Mouse (Mus musculus) midbrain, embryonic 11.5 days (tissue): ENCODE data around the gene Mndal. TPM values are rescaled to one million over a fixed set of nuclear protein-coding genes. Genes with fewer than 3 reads are reported as not detected.
"Not testable (repeated sequence)": the region's sequence is repeated elsewhere in the genome, so short reads cannot be mapped to it uniquely, and the experiment has no call there.

Experiments
- ATAC-seq: fragments of 200-750 bp; cut with Nextera tagmentation; 2 replicates; pipeline ENCODE4 v1.8.0; 2017; ENCODE audit warnings: moderate TSS enrichment, moderate library complexity; ENCODE audit not compliant: low FRiP score
- DNase-seq: peaks from one replicate; pipeline ENCODE4 v3.0.0; 2015; ENCODE audit warnings: low spot score; ENCODE audit errors: missing footprints
- H3K27ac ChIP-seq: fragments of 300-500 bp; sonication (generic); 2 replicates; pipeline ENCODE4 v1.5.1; 2014; ENCODE audit warnings: low read depth, low read length
- H3K27me3 ChIP-seq: fragments of 300-500 bp; sonication (generic); 2 replicates; pipeline ENCODE4 v1.6.1; 2014; ENCODE audit warnings: mild to moderate bottlenecking, low read length, moderate library complexity, mixed read lengths; ENCODE audit not compliant: control insufficient read depth, insufficient read depth
- H3K36me3 ChIP-seq: fragments of 300-500 bp; sonication (generic); 2 replicates; pipeline ENCODE4 v1.6.1; 2014; ENCODE audit warnings: mild to moderate bottlenecking, low read length, moderate library complexity, mixed read lengths; ENCODE audit not compliant: control insufficient read depth, insufficient read depth
- H3K4me1 ChIP-seq: fragments of 300-500 bp; sonication (generic); 2 replicates; pipeline ENCODE4 v1.6.1; 2014; ENCODE audit warnings: low read length; ENCODE audit not compliant: control insufficient read depth, insufficient read depth
- H3K4me2 ChIP-seq: fragments of 300-500 bp; sonication (generic); 2 replicates; pipeline ENCODE4 v1.6.1; 2014; ENCODE audit warnings: mild to moderate bottlenecking, moderate library complexity
- H3K4me3 ChIP-seq: fragments of 300-500 bp; sonication (generic); 2 replicates; pipeline ENCODE4 v1.5.1; 2014; ENCODE audit warnings: low read depth, low read length
- H3K9ac ChIP-seq: fragments of 300-500 bp; sonication (generic); 2 replicates; pipeline ENCODE4 v1.6.1; 2014; ENCODE audit warnings: low read length
- H3K9me3 ChIP-seq: fragments of 300-500 bp; sonication (generic); 2 replicates; pipeline ENCODE4 v1.6.1; 2016; ENCODE audit warnings: low read length; ENCODE audit not compliant: control insufficient read depth
- WGBS: fragments of 180-500 bp; shearing (Covaris S2); extraction: QIAGEN DNeasy Blood & Tissue Kit; methylation state at CpG from one replicate; pipeline ENCODE4 v1.1.7; 2014; 5-methylcytosine and 5-hydroxymethylcytosine counted together
- polyA plus RNA-seq: library from polyadenylated mRNA; unstranded; fragments of >200 nt; fragmentation: Nextera tagmentation; extraction: Ambion mirVana; gene quantifications from 2 replicates; pipeline ENCODE4 v1.2.1, GENCODE M21; 2014

The Mndal gene
- polyA plus RNA-seq, 1 experiment from 2014 or later, result 0.36 TPM

DNA sequence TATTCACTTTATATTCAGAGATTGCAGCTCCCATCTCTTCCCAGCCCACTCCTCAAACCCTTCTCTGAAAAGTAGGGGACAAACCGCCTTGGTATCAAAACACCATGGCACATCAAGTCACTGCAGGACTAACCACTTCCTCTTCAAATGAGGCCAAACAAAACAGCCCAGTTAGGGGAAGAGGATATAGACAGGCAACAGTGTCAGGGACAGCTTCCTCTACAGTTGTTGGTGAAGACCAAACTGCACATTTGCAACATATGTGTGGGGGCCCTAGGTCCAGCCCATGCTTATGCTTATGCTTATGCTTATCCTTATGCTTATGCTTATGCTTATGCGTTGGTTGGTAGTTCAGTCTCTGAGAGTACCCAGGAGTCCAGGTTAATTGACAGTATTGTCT is 133.0 kb downstream of the Mndal start:
- not testable (repeated sequence) for H3K4me3 ChIP-seq, H3K9me3 ChIP-seq, ATAC-seq, H3K4me1 ChIP-seq, H3K36me3 ChIP-seq, H3K27ac ChIP-seq, H3K27me3 ChIP-seq, DNase-seq, H3K4me2 ChIP-seq, H3K9ac ChIP-seq
- WGBS, result 85% methylated on average over 2 of the region's 2 CpGs

DNA sequence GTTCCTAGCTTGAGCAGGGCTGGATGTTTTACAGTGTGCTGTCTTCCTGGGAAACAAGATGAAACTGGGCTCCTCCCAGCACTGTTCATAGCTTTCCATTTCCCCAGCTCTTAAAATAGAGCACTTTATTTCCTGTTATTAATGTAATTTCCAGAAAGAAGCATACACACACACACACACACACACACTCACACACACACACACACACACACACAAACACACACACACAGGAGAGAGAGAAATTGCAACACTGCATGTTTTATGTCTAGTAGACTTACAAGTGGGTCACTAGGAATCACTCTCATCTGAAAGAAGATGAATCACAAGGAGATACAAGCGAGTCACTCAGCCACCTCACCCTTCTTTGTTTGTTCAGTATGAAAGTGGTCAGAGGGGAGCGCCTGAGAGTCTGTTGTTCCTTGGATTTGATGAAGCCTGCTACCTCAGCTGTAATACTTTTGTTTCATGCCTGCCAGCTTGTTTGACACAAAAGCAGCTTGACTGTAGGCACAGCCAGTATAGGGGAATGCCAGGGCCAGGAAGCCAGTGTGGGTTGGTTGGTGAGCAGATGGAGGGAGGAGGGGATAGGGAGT is 139.5 kb downstream of the Mndal start:
- H3K9ac ChIP-seq, DNase-seq, ATAC-seq, H3K27me3 ChIP-seq, H3K9me3 ChIP-seq, H3K36me3 ChIP-seq, H3K4me2 ChIP-seq, H3K4me3 ChIP-seq, H3K27ac ChIP-seq, H3K4me1 ChIP-seq: not testable (repeated sequence)
- WGBS, result 66% methylated on average over 2 of the region's 2 CpGs

DNA sequence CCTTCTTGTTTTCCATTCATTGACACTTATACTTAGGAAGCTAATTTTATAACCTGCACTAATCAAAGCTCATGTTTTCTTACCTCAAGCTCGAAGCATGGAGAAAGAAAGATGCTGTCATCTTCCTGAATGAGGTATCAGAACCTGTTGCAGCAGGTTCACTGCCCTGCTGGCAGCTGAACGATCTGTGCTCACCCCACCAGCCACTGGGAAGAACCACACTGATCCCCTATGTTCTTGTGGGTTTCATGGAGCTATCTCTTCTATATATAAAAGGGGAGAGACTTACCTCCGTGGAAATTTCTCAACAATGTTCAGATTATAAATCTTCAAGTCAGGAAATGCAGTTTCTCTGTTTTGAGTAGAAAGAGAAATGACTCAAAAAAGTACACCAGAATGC is 140.1 kb downstream of the Mndal start:
- not testable (repeated sequence) for ATAC-seq, DNase-seq, H3K4me2 ChIP-seq, H3K9me3 ChIP-seq, H3K4me1 ChIP-seq, H3K9ac ChIP-seq, H3K36me3 ChIP-seq, H3K27me3 ChIP-seq, H3K4me3 ChIP-seq, H3K27ac ChIP-seq
- WGBS, result 71% methylated on average over 3 of the region's 3 CpGs

DNA sequence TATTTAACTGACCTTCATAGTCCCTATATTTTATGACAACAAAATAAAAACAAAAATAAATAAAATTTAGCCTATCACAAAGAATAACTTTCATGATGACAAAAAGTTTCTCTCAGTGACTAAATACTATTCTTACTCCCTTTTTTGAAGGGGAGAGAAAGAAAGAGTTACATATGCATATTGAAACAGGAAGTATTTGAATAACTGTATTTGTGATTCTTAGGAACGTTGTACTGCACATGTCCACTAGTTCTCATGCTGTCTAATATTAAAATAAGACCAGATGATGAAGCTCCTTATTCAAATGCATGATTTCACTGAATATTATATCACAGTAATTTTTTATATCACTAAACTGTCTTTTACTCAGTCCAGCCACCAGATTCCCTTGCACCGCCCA is 140.5 kb downstream of the Mndal start:
- H3K27ac ChIP-seq, H3K4me1 ChIP-seq, H3K9me3 ChIP-seq, ATAC-seq, H3K27me3 ChIP-seq, H3K4me3 ChIP-seq, DNase-seq, H3K9ac ChIP-seq, H3K4me2 ChIP-seq, H3K36me3 ChIP-seq: not testable (repeated sequence)
- WGBS, result 86% methylated on average over 2 of the region's 2 CpGs

Other genes with a start within 250 kb of the Mndal start
- gene Ifi207, start 200.7 kb downstream of the Mndal start, polyA plus RNA-seq, result 1.1 and 1.6 TPM in 2 replicates
- gene Ifi204, start 175.5 kb downstream of the Mndal start, polyA plus RNA-seq, result 0.93 and 1.9 TPM in 2 replicates
- 0.15 and 0.19 TPM in 2 replicates for gene Ifi211, start 29.4 kb downstream of the Mndal start, polyA plus RNA-seq
- 0.10 TPM in 1 of 2 replicates, not detected in the other for gene Ifi203, start 181 bp upstream of the Mndal start, polyA plus RNA-seq
- gene Ifi202b, start 40.3 kb upstream of the Mndal start, polyA plus RNA-seq, result not detected in 2 replicates
- gene Ifi205, start 89.3 kb upstream of the Mndal start, polyA plus RNA-seq, result not detected in 2 replicates
- not detected in 2 replicates for gene Olfr433, start 98.2 kb upstream of the Mndal start, polyA plus RNA-seq
- gene Olfr432, start 106.7 kb upstream of the Mndal start, polyA plus RNA-seq, result not detected in 2 replicates
- gene Olfr430, start 124.1 kb upstream of the Mndal start, polyA plus RNA-seq, result not detected in 2 replicates
- gene Olfr429, start 141.8 kb upstream of the Mndal start, polyA plus RNA-seq, result not detected in 2 replicates
- gene Olfr427, start 154.4 kb upstream of the Mndal start, polyA plus RNA-seq, result not detected in 2 replicates
- gene Olfr231, start 178.7 kb upstream of the Mndal start, polyA plus RNA-seq, result not detected in 2 replicates
- not detected in 2 replicates for gene Olfr424, start 189.0 kb upstream of the Mndal start, polyA plus RNA-seq
- not detected in 2 replicates for gene Olfr420, start 213.1 kb upstream of the Mndal start, polyA plus RNA-seq
- 2.1 TPM in 2 replicates for gene Spta1, start 230.3 kb upstream of the Mndal start, polyA plus RNA-seq